Mouse (Mus musculus) mesoderm, embryonic 11.5 days (tissue): ENCODE data around the gene Polm.
A peak's percentile ranks its signal among the peaks of the same experiment; 100 is the strongest.

Experiments used
- DNase-seq: peaks from one replicate; pipeline ENCODE4 v3.0.0-alpha.2; 2012; ENCODE audit warnings: low read depth, low spot score

The Polm gene

GRCm38 (mm10) chr11:5804174-5804573 lies 33.6 kb downstream of the Polm start:
- DNase-seq: no peak

- DNase-seq: peak; percentile 36
Measured at GRCm38 (mm10) chr11:5803551-5803981, 34.2 kb downstream of the Polm start, which contains the start of gene Pgam2. Pgam2 (minus strand) TSS chr11:5803733.

- no peak for DNase-seq
Measured at GRCm38 (mm10) chr11:5802457-5803217, 35.2 kb downstream of the Polm start.

- no peak for DNase-seq
Measured at GRCm38 (mm10) chr11:5802005-5802404, 35.8 kb downstream of the Polm start.

DNA sequence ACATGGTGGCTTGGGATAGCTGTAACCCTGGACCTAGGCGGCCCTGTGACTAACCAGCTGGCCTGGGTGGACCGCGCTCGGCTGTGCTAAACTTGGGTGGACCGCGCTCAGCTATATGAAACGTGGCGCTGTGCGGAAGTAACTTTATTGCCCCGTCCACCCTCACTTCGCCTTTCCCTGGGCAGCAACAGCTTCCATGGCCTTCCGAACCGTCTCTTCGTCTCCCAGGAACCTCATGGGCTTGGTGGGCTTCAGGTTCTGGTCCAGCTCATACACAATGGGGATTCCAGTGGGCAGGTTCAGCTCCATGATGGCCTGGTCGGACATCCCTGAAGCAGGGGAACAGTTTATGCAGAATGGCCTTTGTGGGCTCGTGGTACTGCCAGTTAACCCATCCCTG lies 36.3 kb downstream of the Polm start:
- no peak for DNase-seq

DNA sequence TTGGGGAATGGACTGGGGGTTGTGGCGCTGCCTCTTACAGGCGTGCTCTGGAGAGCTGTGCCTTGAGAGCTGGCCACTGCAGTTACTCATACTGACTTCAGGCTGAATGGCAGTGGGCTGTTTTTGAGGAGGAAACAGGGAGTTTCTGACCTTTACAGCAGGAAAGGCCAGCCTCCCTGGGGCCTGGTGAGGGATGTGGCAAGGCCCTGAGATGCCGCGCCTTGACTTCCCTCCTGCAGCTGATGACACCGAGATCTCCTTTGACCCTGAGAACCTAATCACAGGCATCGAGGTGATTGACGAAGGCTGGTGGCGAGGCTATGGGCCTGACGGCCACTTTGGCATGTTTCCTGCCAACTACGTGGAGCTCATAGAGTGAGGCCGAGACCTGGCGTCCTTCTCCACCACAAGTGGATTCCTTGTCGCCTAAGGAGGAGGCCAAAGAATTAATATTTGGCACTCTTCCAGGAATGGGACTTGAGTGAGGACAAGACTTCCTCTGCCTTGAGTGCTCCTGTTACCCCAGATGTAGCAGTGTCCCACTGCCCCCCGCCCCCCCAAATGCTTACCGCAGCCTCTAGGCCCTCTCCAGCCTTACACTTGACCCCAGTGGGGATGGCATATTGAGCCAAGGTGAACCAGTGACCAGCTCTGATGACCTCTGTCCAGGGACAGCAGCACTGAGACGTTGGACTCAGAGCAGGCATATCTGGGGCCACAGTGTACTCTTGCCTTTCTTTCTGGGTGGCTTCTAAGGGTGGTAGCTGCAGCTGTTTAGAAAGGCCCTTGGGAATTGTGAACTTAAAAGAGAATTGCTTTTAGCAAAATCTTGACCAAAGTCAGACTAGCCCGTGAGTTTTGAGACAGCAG lies 38.0 kb downstream of the Polm start:
- DNase-seq: no peak

DNA sequence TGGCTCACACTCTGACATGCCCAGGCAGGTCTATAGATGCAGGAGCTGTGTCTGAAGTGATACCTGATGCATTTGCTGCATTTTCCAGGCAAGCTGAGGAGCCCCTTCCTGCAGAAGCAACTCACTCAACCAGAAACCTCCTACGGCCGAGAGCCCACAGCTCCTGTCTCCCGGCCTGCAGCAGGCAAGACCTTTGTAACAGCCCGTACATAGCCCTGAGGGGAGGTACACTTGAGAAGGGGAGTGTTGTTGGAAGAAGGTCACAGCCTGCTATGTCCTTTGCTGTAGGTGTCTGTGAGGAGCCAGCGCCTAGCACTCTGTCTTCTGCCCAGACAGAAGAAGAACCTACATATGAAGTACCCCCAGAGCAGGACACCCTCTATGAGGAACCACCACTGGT lies 39.9 kb downstream of the Polm start:
- no peak for DNase-seq

DNA sequence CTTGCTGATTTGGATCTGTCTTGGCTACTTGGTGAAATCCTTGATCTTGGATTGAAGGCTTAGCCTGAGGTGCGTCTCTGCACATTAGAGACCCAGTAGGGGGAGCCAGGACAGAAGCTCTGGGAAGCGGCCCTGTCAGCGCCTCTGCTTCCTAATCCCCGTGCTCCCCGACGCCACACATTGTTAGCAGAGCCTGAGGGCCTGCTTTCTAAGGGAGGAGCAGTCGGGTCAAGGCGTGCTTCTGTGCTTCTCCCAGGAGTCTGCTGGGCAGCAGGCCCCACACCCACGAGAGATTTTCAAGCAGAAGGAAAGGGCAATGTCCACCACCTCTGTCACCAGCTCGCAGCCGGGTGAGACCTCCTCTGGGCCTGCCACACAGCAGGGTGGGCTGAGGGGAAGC lies 40.4 kb downstream of the Polm start:
- no peak for DNase-seq

DNA sequence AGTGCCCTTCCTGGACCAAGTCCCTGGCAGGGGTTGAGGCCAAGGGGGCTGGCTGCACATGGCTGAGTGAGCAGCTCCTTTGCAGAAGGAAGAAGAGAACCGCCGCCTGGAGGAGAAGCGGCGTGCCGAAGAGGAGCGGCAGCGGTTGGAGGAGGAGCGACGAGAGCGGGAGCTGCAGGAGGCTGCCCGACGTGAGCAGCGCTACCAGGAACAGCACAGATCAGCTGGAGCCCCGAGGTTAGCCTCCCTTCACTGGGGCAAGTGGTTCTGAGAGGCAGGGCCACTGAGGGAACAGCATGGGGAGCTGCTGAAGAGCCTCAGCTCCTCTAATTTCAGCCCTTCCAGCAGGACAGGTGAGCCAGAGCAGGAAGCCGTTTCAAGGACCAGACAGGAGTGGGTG lies 40.9 kb downstream of the Polm start:
- DNase-seq: no peak

- DNase-seq: no peak
Measured at GRCm38 (mm10) chr11:5795706-5796105, 42.1 kb downstream of the Polm start.

GRCm38 (mm10) chr11:5795290-5795689 lies 42.5 kb downstream of the Polm start:
- no peak for DNase-seq

GRCm38 (mm10) chr11:5790431-5790830 lies 47.4 kb downstream of the Polm start:
- no peak for DNase-seq

DNA sequence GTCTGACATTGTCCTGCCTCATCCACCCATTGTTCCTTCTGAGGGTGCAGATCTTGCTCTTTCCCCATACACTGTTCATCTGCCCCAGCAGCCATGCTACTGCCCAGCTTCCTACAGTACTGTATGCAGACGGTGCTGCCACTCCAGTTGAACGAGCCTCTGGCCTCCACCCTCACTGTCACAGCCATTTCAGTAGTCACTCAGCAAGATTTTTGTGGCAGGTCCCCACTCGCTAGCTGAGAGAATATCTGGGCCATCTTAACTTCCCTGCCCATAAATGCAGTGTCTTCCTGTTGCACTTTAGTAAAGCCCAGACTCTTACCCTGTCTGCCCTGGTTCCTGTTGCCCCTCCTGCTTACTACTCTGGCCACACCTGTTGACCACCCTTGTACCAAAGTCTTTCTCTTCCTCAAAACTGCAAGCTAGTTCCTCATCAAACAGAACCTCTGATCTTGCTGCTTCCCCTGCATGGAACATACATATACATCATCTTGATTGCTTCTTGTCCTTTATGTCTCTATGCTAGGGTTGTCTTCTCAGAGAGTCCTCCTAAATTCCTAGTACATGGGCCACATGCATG lies 48.0 kb downstream of the Polm start:
- DNase-seq: no peak

GRCm38 (mm10) chr11:5789071-5789753 lies 48.6 kb downstream of the Polm start:
- no peak for DNase-seq

DNA sequence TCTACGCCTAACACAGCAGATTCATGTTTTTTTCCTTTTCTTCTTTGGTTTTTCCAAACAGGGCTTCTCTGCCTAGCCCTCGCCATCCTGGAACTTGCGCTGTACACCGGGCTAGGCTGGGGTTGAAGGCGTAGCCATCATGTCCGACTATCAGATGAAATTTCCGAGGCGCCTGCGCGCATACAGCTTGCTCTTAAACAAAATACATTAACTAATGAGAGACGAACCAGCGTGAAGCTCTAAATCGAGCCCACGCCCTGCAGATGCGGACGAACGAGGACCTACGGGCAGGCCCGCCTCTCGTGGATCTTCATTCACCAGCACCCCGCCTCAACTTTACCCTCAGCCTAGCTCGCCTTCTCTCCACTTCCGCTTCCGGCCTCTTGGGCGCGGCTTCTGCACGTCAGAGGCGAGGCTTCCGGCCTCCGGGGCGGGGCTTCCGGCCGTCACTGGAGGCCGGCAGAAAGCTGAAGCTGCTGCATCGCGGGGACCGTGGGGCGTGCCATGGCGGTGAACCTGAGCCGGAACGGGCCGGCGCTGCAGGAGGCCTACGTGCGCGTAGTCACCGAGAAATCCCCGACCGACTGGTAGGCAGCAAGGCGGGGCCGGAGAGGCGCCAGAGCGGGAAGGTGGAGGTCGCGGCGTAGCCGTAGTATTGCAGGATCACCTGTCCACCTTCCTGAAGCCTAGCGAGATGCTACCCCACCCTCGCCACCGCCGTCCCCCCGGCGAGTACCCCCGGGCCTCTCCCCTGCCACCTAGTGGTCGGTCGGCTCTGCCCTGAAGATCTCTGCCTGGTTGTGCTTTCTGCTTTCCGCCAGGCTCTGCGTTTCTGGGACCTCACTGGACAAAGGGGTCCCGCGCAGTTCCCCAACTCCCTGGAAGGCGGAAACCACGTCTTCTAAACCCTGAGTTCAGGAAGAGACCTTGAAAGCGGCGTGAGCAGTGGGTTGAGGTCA lies 49.5 kb downstream of the Polm start, which contains the start of gene Dbnl:
Gene Dbnl, plus strand, starts transcription at position 433 of the 959 bp plus-strand sequence.
- DNase-seq: peak; percentile 95

DNA sequence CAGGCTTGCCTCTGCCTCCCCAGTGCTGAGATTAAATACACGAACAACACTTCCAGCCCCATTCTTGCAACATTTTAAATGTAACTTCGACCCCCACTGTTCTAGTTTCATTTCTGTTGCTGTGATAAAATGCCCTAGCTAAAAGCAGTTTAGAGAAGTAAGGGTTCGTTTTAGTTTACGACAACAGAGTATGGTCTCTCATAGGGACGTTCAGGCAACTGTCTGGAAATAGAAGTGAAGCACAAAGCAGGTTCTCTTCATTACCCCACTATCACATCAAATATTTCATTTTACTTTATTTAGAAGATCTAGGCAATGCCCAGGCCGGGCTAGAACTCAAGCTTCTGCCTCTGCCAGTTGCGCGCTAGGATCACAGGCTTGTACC lies 50.2 kb downstream of the Polm start:
- DNase-seq: no peak

DNA sequence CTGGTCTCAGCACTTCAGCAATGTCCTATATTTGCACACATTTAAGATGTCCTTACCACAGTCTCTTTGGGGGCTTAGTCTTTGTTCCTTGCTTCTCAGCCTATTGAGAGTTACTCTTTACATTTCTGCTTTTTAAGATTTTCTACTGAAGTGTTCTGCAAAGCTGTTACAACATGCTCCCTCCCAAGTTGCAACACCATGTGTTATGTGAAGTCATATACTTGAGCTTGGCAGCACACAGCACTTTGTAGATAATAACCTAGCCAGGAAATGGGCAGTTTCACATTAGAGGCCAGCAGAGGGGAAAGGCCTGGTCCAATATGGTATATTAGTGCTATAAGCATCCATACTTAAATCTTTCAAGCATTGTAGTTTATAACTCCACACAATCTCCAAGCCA lies 52.1 kb downstream of the Polm start:
- DNase-seq: no peak

- DNase-seq: no peak
Measured at GRCm38 (mm10) chr11:5782199-5782944, 55.4 kb downstream of the Polm start.

DNA sequence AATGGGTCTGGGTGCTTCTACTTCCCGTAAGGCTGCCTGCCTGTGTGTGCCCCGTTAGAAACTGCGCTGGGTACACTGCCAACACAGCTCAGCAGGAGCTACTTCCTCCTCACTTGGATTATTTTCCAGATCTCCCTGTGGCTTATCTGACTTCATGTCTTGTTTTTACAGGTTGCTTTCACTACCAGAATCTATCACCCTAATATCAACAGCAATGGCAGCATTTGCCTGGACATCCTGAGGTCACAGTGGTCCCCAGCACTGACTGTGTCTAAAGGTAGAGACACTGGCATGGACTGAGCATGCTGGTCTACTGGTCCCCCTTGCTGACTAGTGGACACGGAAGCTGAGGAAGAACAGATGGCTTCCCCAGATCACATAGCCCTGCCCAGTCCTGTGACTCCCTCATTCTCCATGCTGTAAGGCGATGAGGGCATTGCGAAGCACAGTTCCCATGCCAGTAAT lies 57.7 kb downstream of the Polm start:
- no peak for DNase-seq

GRCm38 (mm10) chr11:5778481-5778880 lies 59.3 kb downstream of the Polm start:
- no peak for DNase-seq
